Mouse (Mus musculus) small intestine, adult 2 months (tissue): ENCODE measurements at regions not wholly inside any gene's neighbourhood (a gene's known extent, or its start where the extent isn't known, plus 50 kb on each side); places are given as distances from the start of the nearest gene placed in this dataset.

Source experiments
- CTCF ChIP-seq: fragments of 200-500 bp; IDR thresholded peaks from 2 replicates; pipeline ENCODE4 v1.5.1; 2012; ENCODE audit warnings: low read depth, mild to moderate bottlenecking, control low read depth, inconsistent platforms, low read length, moderate library complexity, mixed read lengths; ENCODE audit not compliant: insufficient replicate concordance, insufficient read length; ENCODE audit errors: extremely low read depth
- POLR2A ChIP-seq: fragments of 200-500 bp; IDR thresholded peaks from 2 replicates; pipeline ENCODE4 v1.6.1; 2012; ENCODE audit warnings: low read depth, mild to moderate bottlenecking, control low read depth, inconsistent platforms, low read length, moderate library complexity

- TF ChIP-seq CTCF: no peak
- TF ChIP-seq POLR2A: no peak
Measured at GRCm38 (mm10) chr15:96751243-96752061, 51.9 kb upstream of the Slc38a2 start.
